Mouse (Mus musculus): ENCODE results near the gene Stmnd1.

GRCm38 (mm10) chr13:46326351-46326985, 52.9 kb downstream of the Stmnd1 start:
- TF ChIP-seq CTCF (IDR thresholded peaks at IDR 0.05; ENCODE audit: insufficient read depth, low read depth, low read length): no peak
- no peak for TF ChIP-seq POLR2A (IDR thresholded peaks at IDR 0.05; ENCODE audit: insufficient read depth, low read depth, low read length)

Data from olfactory bulb, adult 2 months (tissue).